Mouse (Mus musculus): ENCODE data around the gene Cfap97.
A peak's percentile ranks its signal among the peaks of the same experiment; 100 is the strongest.
"Not testable (repeated sequence)": the region's sequence is repeated elsewhere in the genome, so short reads cannot be mapped to it uniquely, and the experiment has no call there.

Cfap97 gene

GRCm38 (mm10) chr8:46226622-46227021 is 75.1 kb downstream of the Cfap97 start:
- DNase-seq (ENCODE audit: low read depth, low spot score), result no peak

- not testable (repeated sequence) for DNase-seq (ENCODE audit: low read depth, low spot score)
Observed at GRCm38 (mm10) chr8:46231968-46232367, 80.4 kb downstream of the Cfap97 start.

- no peak for DNase-seq (ENCODE audit: low read depth, low spot score)
Observed at GRCm38 (mm10) chr8:46232798-46233197, 81.2 kb downstream of the Cfap97 start.

DNA sequence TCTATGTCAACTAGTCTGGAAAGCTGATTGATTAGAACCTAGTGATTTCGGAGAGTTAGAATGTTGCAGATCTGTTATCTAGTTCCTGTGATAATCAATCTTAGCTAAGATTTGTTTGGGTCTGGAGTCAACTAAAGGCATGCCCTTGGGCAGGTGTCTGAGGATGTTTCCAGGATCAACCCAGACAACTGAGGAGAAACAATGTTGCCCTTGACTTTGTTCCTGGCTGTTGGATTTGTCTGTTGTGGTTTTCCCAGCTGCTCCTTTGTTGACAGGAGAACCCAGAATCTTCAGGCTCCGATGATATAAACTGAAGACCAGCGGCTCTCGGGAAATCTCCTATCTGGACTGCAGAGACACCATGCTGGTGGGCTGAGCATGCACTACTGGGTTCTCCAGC is 83.2 kb downstream of the Cfap97 start:
- no peak for DNase-seq (ENCODE audit: low read depth, low spot score)

DNA sequence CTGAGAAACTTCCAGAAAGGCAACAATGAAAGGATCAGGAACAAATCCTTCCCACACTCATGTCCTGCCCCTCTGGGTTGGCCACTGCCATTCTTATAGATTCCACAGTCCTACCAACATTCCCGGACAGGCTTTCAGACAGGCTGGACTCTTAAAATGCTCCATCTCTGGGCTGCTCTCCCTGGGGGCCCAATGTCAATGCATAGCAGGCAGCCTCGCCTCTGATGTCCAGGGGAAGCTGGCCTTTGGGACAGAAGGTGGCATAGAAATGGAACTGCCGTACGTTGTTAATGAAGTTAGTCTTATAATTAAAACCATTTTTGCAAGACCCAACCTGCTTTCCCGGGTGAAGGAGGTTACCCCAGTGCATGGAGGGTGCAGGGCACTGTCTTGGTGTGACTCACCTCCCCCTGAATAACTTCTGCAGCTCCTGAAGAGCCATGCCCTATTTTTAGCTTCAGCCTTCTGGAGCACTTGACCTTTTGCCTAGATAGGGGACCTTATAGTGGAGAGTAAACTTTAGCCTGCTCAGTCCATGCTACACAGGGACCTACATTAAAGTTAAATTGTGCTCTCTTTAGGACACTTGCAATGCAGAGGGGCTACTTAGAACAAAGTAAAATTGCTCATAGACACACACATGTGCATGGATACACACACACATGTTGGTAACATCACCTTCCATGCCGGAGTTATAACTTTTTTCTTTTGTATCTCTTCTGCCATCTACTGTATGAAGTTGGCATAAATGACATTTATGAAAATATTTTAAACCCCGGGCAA is 85.1 kb downstream of the Cfap97 start:
- no peak for DNase-seq (ENCODE audit: low read depth, low spot score)

GRCm38 (mm10) chr8:46241568-46242374 is 90.2 kb downstream of the Cfap97 start:
- peak; percentile 41 for DNase-seq (ENCODE audit: low read depth, low spot score)

- no peak for DNase-seq (ENCODE audit: low read depth, low spot score)
Observed at GRCm38 (mm10) chr8:46242946-46243345, 91.4 kb downstream of the Cfap97 start.

Data from telencephalon, adult 2 months (tissue).